Mouse (Mus musculus) testis, adult 2 months (tissue): Measurements from ENCODE around the gene Arl13b.

Experiments
- CTCF ChIP-seq: fragments of 200-500 bp; IDR thresholded peaks from 2 replicates; pipeline ENCODE4 v1.5.1; 2012; ENCODE audit warnings: low read depth, mild to moderate bottlenecking, inconsistent platforms, low read length, moderate library complexity; ENCODE audit not compliant: control insufficient read depth, insufficient read depth, insufficient replicate concordance
- POLR2A ChIP-seq: fragments of 200-500 bp; IDR thresholded peaks from 2 replicates; pipeline ENCODE4 v1.6.1; 2012; ENCODE audit warnings: low read depth, mild to moderate bottlenecking, inconsistent platforms, low read length, moderate library complexity; ENCODE audit not compliant: control insufficient read depth

GRCm38 (mm10) chr16:62860140-62860539, 13.3 kb upstream of the Arl13b start:
- TF ChIP-seq POLR2A (no peak), CTCF (no peak)
